Mouse (Mus musculus): ENCODE measurements around the gene Krtap19-2. TPM values are rescaled to one million over a fixed set of nuclear protein-coding genes. Genes with fewer than 3 reads are reported as not detected.

Gene Krtap19-2
- total RNA-seq (2015; ENCODE audit: low replicate concordance), result not detected in 2 replicates
- total RNA-seq (2017; ENCODE audit: low replicate concordance), result not detected in 2 replicates

DNA sequence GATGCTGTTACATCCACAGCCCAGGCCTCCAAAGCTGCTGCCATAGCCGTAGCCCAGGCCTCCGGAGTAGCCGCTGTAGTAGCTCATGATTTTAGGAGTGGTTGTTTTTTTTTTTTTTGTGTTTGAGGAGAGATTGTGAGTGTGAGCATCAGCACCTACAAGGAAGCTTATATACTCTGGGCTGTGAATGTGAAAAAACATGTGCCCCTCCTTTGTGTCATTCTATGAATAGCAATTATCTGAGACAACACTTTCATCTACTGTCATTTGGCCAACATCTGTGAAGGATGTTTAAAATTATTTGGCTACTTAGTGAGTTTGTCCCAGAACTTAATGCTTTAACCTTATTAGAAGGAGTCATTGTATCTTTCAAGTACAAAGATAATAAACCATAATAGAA, at the start of gene Krtap19-2:
Gene Krtap19-2, minus strand, starts transcription at position 101 of the 400 bp plus-strand sequence.
- ATAC-seq (replicated peaks; ENCODE audit: low FRiP score, poor library complexity, severe bottlenecking), result no peak

DNA sequence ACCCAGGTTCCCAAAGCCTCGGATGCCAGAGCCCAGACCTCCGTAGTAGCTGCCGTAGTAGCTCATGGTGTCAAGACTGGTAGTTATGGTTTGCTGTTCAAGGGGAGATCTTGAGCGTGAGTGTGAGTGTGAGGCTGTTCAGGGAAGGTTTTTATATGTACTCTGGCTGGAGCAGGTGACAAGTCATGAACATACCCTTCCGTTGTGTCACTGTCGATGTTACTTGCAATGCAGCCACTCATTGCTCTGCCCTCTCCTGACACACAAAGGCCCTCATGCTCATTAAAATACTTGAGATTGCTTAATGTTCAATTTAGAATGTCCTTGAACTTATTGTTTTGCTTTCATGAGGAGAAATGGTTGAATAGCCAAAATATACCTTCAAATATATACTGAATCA, 22.3 kb upstream of the Krtap19-2 start, which contains the start of gene Krtap19-5:
Gene Krtap19-5, minus strand, starts transcription at position 101 of the 400 bp plus-strand sequence.
- ATAC-seq (replicated peaks; ENCODE audit: low FRiP score, poor library complexity, severe bottlenecking), result no peak

DNA sequence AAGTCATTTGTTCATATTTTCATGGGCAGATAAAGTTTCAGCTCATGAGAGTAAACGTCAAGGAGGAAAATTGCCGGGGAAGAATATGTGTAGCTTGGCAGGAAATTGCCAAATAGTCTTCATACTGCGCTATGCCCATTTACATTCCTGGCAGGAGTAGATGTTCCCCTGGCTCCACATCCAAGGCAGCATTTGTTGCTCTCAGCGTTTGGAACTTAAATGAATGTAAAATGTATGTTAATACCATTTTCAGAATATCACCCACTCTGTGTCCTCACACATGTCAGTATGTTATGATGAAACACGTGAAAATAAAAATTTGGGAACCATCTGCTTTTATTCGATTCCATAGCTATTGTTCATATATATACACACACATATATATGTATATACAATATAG, 12.8 kb upstream of the Krtap19-2 start:
- ATAC-seq (replicated peaks; ENCODE audit: low FRiP score, poor library complexity, severe bottlenecking), result no peak

DNA sequence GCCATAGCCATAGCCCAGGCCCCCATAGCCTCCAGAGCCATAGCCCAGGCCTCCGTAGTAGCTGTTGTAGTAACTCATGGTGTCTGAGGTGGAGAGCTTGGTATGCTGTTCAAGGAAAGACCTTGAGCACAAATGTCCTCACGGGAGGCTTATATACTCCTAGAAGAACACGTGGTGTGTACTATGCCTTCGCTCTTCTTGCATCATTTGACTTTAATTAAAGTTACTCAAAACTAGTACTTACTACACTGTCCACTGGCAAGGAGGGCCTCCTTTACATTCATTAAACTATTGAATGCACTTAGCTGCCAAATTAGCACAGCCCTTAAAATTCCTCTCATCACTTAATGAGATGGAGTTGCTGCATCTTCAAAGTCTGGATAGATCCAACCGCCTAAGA, 10.9 kb upstream of the Krtap19-2 start, which contains the start of gene Krtap19-4:
Gene Krtap19-4, minus strand, starts transcription at position 101 of the 400 bp plus-strand sequence.
- ATAC-seq (replicated peaks; ENCODE audit: low FRiP score, poor library complexity, severe bottlenecking), result no peak

DNA sequence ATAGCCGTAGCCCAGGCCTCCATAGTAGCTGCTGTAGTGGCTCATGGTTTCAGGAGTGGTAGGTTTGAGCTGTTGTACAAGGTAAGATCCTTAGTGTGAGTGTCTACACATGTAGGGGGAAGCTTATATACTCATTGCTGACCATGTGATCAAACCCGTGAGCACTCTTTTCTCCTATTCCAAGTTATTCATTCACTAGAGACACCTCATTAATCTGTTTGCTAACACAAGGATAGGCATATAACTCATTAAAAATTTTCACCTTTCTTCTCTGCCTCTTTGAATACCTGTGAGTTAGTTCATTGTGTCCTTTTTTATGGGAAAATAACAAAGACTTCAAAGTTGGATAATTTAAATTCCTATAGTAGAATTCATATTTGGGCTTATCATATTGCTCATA, 3.9 kb upstream of the Krtap19-2 start, which contains the start of gene Krtap19-3:
Gene Krtap19-3, minus strand, starts transcription at position 101 of the 400 bp plus-strand sequence.
- no peak for ATAC-seq (replicated peaks; ENCODE audit: low FRiP score, poor library complexity, severe bottlenecking)

DNA sequence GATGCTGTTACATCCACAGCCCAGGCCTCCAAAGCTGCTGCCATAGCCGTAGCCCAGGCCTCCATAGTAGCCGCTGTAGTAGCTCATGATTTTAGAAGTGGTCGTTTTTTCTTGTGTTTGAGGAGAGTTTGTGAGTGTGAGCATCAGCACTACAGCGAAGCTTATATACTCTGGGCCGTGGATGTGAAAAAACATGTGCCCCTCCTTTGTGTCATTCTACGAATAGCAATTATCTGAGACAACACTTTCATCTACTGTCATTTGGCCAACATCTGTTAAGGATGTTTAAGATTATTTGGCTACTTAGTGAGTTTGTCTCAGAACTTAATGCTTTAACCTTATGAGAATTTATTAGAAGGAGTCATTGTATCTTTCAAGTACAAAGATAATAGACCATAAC, 4.8 kb downstream of the Krtap19-2 start, which contains the start of gene Krtap19-1:
Gene Krtap19-1, minus strand, starts transcription at position 101 of the 400 bp plus-strand sequence.
- ATAC-seq (replicated peaks; ENCODE audit: low FRiP score, poor library complexity, severe bottlenecking), result no peak

DNA sequence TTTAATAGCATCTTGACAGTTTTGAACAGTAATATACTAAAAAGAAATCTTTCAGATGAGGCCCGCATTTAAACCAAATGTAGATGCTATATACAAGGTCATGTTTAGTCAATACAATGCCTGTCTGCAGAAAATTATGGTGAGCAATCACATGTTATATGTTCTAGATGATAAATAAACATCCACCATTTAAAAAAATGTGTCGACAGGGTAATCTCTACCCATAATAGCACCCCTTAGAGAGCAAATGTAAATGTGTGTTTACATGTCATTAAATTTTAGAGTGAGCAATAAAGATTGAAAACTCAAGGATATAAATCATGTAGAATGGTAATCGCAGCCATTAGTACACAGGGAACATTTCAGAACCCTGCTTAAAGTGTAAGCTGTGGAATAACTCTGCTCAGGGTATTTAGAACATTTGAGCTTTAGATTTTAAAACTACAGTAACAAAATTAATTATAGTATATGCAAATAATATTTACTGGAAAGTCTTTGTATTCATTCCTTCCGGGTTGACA, 9.1 kb downstream of the Krtap19-2 start:
- ATAC-seq (replicated peaks; ENCODE audit: low FRiP score, poor library complexity, severe bottlenecking), result no peak

DNA sequence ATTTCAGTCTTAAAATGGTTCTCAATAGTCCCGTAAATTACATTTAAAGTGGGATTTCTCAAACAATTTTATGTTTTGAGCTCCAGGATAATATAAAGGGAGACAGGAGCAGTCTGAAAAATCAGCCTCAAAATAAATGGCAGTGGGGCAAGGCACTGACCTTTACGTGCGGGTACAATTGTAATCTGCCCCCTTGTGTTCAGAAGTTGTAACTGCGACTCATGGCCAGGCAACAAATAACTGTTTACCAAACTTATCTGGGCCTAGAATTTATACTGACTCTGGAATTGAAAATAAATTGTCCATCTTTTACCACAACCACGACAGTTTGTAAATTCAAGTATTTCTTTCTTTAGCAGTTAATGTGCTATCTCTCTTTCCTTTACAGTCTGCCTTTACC, 22.6 kb downstream of the Krtap19-2 start:
- no peak for ATAC-seq (replicated peaks; ENCODE audit: low FRiP score, poor library complexity, severe bottlenecking)

DNA sequence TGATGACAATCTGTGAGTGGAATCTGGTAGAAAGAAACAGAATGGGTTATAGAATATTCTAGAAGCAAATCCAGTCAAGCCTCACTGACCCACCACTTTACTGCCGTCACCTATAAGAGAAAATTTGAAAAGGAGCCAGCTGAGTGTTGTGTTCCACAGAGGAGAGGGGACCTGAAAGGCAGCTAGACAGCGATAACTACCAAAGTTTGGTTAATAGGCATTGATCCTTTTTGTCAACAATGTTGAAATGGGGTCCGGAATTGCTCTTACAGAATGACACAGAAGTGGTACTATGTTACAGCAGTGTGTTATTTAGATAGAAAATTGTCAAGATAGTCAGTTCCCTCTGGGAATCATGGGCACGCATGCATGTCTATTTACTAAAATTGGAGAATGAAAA, 25.5 kb downstream of the Krtap19-2 start:
- no peak for ATAC-seq (replicated peaks; ENCODE audit: low FRiP score, poor library complexity, severe bottlenecking)

DNA sequence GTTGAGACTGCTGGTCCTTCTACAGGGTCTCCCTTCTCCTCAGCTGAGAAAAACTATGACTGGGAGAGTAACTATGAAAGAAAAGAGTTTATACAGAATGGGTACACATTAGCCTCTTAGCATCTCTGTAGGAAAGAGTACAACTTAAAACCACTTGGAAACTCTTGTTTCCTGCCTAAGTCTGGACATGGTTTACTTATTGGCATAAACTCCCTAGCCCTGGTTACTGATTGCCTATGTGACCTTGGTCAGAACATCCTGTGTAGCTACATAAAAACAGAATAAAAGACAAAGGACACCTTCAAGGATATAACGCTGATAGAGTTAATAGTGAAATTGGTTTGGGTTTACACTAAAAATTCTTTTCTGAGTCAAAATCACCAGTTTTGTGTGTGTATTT, 26.7 kb downstream of the Krtap19-2 start:
- no peak for ATAC-seq (replicated peaks; ENCODE audit: low FRiP score, poor library complexity, severe bottlenecking)

DNA sequence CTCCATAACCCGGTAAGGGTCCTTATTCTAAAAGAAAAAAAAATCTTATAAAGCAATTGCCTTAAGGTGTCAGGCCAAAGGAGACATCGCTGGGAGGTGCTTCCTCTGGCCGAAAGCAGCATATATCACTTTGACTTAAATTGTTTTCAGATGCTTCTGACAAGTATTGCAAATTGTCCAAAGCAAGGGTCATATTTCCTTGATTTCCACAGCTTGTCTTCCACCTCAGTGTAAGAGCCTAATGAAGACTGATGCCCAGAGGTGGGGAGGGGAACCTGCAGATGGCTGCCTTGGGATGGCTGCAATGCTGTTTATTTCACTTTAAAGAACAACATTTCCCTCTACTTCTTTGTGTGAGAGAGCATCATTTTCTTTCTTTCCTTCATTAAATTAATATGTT, 47.1 kb downstream of the Krtap19-2 start:
- ATAC-seq (replicated peaks; ENCODE audit: low FRiP score, poor library complexity, severe bottlenecking), result no peak

DNA sequence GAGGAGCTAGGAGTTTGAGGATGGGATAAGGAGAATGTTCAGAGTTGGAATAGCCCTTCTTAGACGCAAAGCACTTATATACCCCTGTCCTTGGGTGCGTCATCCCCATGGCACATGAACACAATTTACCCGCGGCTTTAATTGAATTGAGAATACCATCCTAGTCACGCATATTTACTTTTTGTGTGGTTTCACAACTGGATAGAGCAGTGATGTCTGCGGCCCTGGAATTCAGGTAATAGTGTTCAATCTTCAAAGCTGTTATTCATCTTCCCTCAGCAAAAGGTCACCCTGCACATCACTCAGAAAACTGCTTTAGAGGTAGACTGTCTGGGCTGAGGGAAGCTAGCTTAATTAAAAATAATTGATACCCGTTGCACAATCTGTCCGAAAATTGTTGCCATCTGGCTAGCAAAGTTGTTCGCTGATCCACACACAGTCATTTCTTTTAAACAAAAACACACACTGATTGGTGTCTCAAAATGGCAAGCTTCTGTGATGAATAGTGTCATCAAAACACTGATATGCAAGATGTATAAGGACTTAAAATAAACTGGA, 47.9 kb downstream of the Krtap19-2 start, which contains the start of gene Krtap14:
Gene Krtap14, minus strand, starts transcription at position 51 of the 558 bp plus-strand sequence.
- ATAC-seq (replicated peaks; ENCODE audit: low FRiP score, poor library complexity, severe bottlenecking), result no peak

DNA sequence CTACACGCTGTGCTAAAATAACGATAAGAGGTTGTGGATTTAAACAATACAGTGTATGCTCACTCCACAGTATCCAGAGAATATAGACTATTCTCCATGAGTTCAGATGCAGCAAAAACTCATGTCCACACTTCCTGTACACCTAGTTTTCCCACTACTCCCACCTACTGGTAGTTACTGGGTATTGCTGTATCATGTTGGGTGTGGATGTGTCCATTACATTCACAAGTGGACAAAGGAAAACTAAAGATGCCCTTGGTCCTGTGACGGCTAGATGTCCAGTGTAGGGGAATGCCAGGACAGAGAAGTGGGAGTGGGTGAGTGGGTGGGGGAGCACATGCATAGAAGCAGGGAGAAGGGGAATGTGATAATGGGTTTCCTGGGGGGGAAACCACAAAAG, 50.3 kb downstream of the Krtap19-2 start:
- ATAC-seq (replicated peaks; ENCODE audit: low FRiP score, poor library complexity, severe bottlenecking), result no peak

Other genes starting within 250 kb of the Krtap19-2 start
- not detected in 2 replicates for gene 2310079G19Rik, start 246.6 kb downstream of the Krtap19-2 start, total RNA-seq (2015; ENCODE audit: low replicate concordance)
- not detected in 2 replicates for gene 2310079G19Rik, start 246.6 kb downstream of the Krtap19-2 start, total RNA-seq (2017; ENCODE audit: low replicate concordance)
- gene Krtap26-1, start 226.5 kb downstream of the Krtap19-2 start, total RNA-seq (2015; ENCODE audit: low replicate concordance), result not detected in 2 replicates
- not detected in 2 replicates for gene Krtap26-1, start 226.5 kb downstream of the Krtap19-2 start, total RNA-seq (2017; ENCODE audit: low replicate concordance)
- not detected in 2 replicates for gene Krtap27-1, start 202.6 kb downstream of the Krtap19-2 start, total RNA-seq (2015; ENCODE audit: low replicate concordance)
- not detected in 2 replicates for gene Krtap27-1, start 202.6 kb downstream of the Krtap19-2 start, total RNA-seq (2017; ENCODE audit: low replicate concordance)
- not detected in 2 replicates for gene 2310061N02Rik, start 166.3 kb downstream of the Krtap19-2 start, total RNA-seq (2015; ENCODE audit: low replicate concordance)
- not detected in 2 replicates for gene 2310061N02Rik, start 166.3 kb downstream of the Krtap19-2 start, total RNA-seq (2017; ENCODE audit: low replicate concordance)
- not detected in 2 replicates for gene Krtap13-1, start 145.4 kb downstream of the Krtap19-2 start, total RNA-seq (2015; ENCODE audit: low replicate concordance)
- gene Krtap13-1, start 145.4 kb downstream of the Krtap19-2 start, total RNA-seq (2017; ENCODE audit: low replicate concordance), result not detected in 2 replicates
- gene Krtap13, start 122.6 kb downstream of the Krtap19-2 start, total RNA-seq (2015; ENCODE audit: low replicate concordance), result not detected in 2 replicates
- gene Krtap13, start 122.6 kb downstream of the Krtap19-2 start, total RNA-seq (2017; ENCODE audit: low replicate concordance), result not detected in 2 replicates
- gene 2310034C09Rik, start 115.4 kb downstream of the Krtap19-2 start, total RNA-seq (2015; ENCODE audit: low replicate concordance), result not detected in 2 replicates
- gene 2310034C09Rik, start 115.4 kb downstream of the Krtap19-2 start, total RNA-seq (2017; ENCODE audit: low replicate concordance), result not detected in 2 replicates
- not detected in 2 replicates for gene 2310057N15Rik, start 100.1 kb downstream of the Krtap19-2 start, total RNA-seq (2015; ENCODE audit: low replicate concordance)
- not detected in 2 replicates for gene 2310057N15Rik, start 100.1 kb downstream of the Krtap19-2 start, total RNA-seq (2017; ENCODE audit: low replicate concordance)
- gene Gm5965, start 96.4 kb downstream of the Krtap19-2 start, total RNA-seq (2015; ENCODE audit: low replicate concordance), result not detected in 2 replicates
- gene Gm5965, start 96.4 kb downstream of the Krtap19-2 start, total RNA-seq (2017; ENCODE audit: low replicate concordance), result not detected in 2 replicates
- gene Gm20741, start 62.0 kb downstream of the Krtap19-2 start, total RNA-seq (2015; ENCODE audit: low replicate concordance), result not detected in 2 replicates
- not detected in 2 replicates for gene Gm20741, start 62.0 kb downstream of the Krtap19-2 start, total RNA-seq (2017; ENCODE audit: low replicate concordance)
- not detected in 2 replicates for gene Krtap15, start 54.1 kb downstream of the Krtap19-2 start, total RNA-seq (2015; ENCODE audit: low replicate concordance)
- gene Krtap15, start 54.1 kb downstream of the Krtap19-2 start, total RNA-seq (2017; ENCODE audit: low replicate concordance), result not detected in 2 replicates
- not detected in 2 replicates for gene Krtap14, start 48.1 kb downstream of the Krtap19-2 start, total RNA-seq (2015; ENCODE audit: low replicate concordance)
- not detected in 2 replicates for gene Krtap14, start 48.1 kb downstream of the Krtap19-2 start, total RNA-seq (2017; ENCODE audit: low replicate concordance)
- gene Krtap19-1, start 4.9 kb downstream of the Krtap19-2 start, total RNA-seq (2015; ENCODE audit: low replicate concordance), result not detected in 2 replicates
- not detected in 2 replicates for gene Krtap19-1, start 4.9 kb downstream of the Krtap19-2 start, total RNA-seq (2017; ENCODE audit: low replicate concordance)
- not detected in 2 replicates for gene Krtap19-3, start 3.8 kb upstream of the Krtap19-2 start, total RNA-seq (2015; ENCODE audit: low replicate concordance)
- gene Krtap19-3, start 3.8 kb upstream of the Krtap19-2 start, total RNA-seq (2017; ENCODE audit: low replicate concordance), result not detected in 2 replicates
- gene Krtap19-4, start 10.8 kb upstream of the Krtap19-2 start, total RNA-seq (2015; ENCODE audit: low replicate concordance), result not detected in 2 replicates
- gene Krtap19-4, start 10.8 kb upstream of the Krtap19-2 start, total RNA-seq (2017; ENCODE audit: low replicate concordance), result not detected in 2 replicates
- not detected in 2 replicates for gene Krtap19-5, start 22.2 kb upstream of the Krtap19-2 start, total RNA-seq (2015; ENCODE audit: low replicate concordance)
- gene Krtap19-5, start 22.2 kb upstream of the Krtap19-2 start, total RNA-seq (2017; ENCODE audit: low replicate concordance), result not detected in 2 replicates
- gene Krtap19-9b, start 58.0 kb upstream of the Krtap19-2 start, total RNA-seq (2015; ENCODE audit: low replicate concordance), result not detected in 2 replicates
- not detected in 2 replicates for gene Krtap19-9b, start 58.0 kb upstream of the Krtap19-2 start, total RNA-seq (2017; ENCODE audit: low replicate concordance)
- gene Krtap16-3, start 88.6 kb upstream of the Krtap19-2 start, total RNA-seq (2015; ENCODE audit: low replicate concordance), result not detected in 2 replicates
- not detected in 2 replicates for gene Krtap16-3, start 88.6 kb upstream of the Krtap19-2 start, total RNA-seq (2017; ENCODE audit: low replicate concordance)
- gene Krtap22-2, start 136.5 kb upstream of the Krtap19-2 start, total RNA-seq (2015; ENCODE audit: low replicate concordance), result not detected in 2 replicates
- gene Krtap22-2, start 136.5 kb upstream of the Krtap19-2 start, total RNA-seq (2017; ENCODE audit: low replicate concordance), result not detected in 2 replicates
- not detected in 2 replicates for gene Gm10229, start 141.0 kb upstream of the Krtap19-2 start, total RNA-seq (2015; ENCODE audit: low replicate concordance)
- not detected in 2 replicates for gene Gm10229, start 141.0 kb upstream of the Krtap19-2 start, total RNA-seq (2017; ENCODE audit: low replicate concordance)
- gene Krtap6-1, start 157.4 kb upstream of the Krtap19-2 start, total RNA-seq (2015; ENCODE audit: low replicate concordance), result not detected in 2 replicates
- gene Krtap6-1, start 157.4 kb upstream of the Krtap19-2 start, total RNA-seq (2017; ENCODE audit: low replicate concordance), result not detected in 2 replicates
- gene Gm10228, start 167.2 kb upstream of the Krtap19-2 start, total RNA-seq (2015; ENCODE audit: low replicate concordance), result not detected in 2 replicates
- not detected in 2 replicates for gene Gm10228, start 167.2 kb upstream of the Krtap19-2 start, total RNA-seq (2017; ENCODE audit: low replicate concordance)
- not detected in 2 replicates for gene Krtap6-5, start 173.6 kb upstream of the Krtap19-2 start, total RNA-seq (2015; ENCODE audit: low replicate concordance)
- gene Krtap6-5, start 173.6 kb upstream of the Krtap19-2 start, total RNA-seq (2017; ENCODE audit: low replicate concordance), result not detected in 2 replicates
- gene 1110025L11Rik, start 189.7 kb upstream of the Krtap19-2 start, total RNA-seq (2015; ENCODE audit: low replicate concordance), result not detected in 2 replicates
- not detected in 2 replicates for gene 1110025L11Rik, start 189.7 kb upstream of the Krtap19-2 start, total RNA-seq (2017; ENCODE audit: low replicate concordance)
- gene Krtap6-3, start 209.7 kb upstream of the Krtap19-2 start, total RNA-seq (2015; ENCODE audit: low replicate concordance), result not detected in 2 replicates
- gene Krtap6-3, start 209.7 kb upstream of the Krtap19-2 start, total RNA-seq (2017; ENCODE audit: low replicate concordance), result not detected in 2 replicates

All from erythroid progenitor cell, adult 5-6 weeks (primary cell).